Mouse (Mus musculus) limb, embryonic 14.5 days (tissue): ENCODE results near the gene Stk39. TPM values are rescaled to one million over a fixed set of nuclear protein-coding genes. Genes with fewer than 3 reads are reported as not detected.
A peak's percentile ranks its signal among the peaks of the same experiment; 100 is the strongest.

Experiments
- ATAC-seq: fragments of 200-750 bp; cut with Nextera tagmentation; 2 replicates; pipeline ENCODE4 v1.8.0; 2017; ENCODE audit warnings: low read depth, moderate number of reproducible peaks, moderate TSS enrichment; ENCODE audit not compliant: low FRiP score
- DNase-seq: peaks from one replicate; pipeline ENCODE4 v3.0.0-alpha.2; 2015; ENCODE audit warnings: low spot score
- H3K27ac ChIP-seq: fragments of 300-500 bp; sonication (generic); replicated peaks from 2 replicates; pipeline ENCODE4 v1.5.1; 2014; ENCODE audit warnings: low read depth, mild to moderate bottlenecking, low read length, moderate library complexity, mixed read lengths
- H3K27me3 ChIP-seq: fragments of 300-500 bp; sonication (generic); 2 replicates; pipeline ENCODE4 v1.6.1; 2014; ENCODE audit warnings: low read length, mixed read lengths; ENCODE audit not compliant: control insufficient read depth, insufficient read depth
- H3K36me3 ChIP-seq: fragments of 300-500 bp; sonication (generic); 2 replicates; pipeline ENCODE4 v1.6.1; 2014; ENCODE audit warnings: mild to moderate bottlenecking, low read length, moderate library complexity, mixed read lengths; ENCODE audit not compliant: control insufficient read depth, insufficient read depth
- H3K4me1 ChIP-seq: fragments of 300-500 bp; sonication (generic); 2 replicates; pipeline ENCODE4 v1.6.1; 2014; ENCODE audit warnings: antibody characterized with exemption, low read length, mixed read lengths; ENCODE audit not compliant: control insufficient read depth, insufficient read depth
- H3K4me2 ChIP-seq: fragments of 300-500 bp; sonication (generic); replicated peaks from 2 replicates; pipeline ENCODE4 v1.6.1; 2014; ENCODE audit warnings: low read depth, mild to moderate bottlenecking, low read length, moderate library complexity; ENCODE audit not compliant: severe bottlenecking
- H3K4me3 ChIP-seq: fragments of 300-500 bp; sonication (generic); replicated peaks from 2 replicates; pipeline ENCODE4 v1.5.1; 2014; ENCODE audit warnings: low read length
- H3K9ac ChIP-seq: fragments of 300-500 bp; sonication (generic); 2 replicates; pipeline ENCODE4 v1.6.1; 2014; ENCODE audit warnings: mild to moderate bottlenecking, low read depth, low read length, moderate library complexity; ENCODE audit not compliant: severe bottlenecking
- H3K9me3 ChIP-seq: fragments of 300-500 bp; sonication (generic); 2 replicates; pipeline ENCODE4 v1.6.1; 2016; ENCODE audit warnings: low read length; ENCODE audit not compliant: control insufficient read depth
- POLR2A ChIP-seq: fragments of 200-500 bp; IDR thresholded peaks from 2 replicates; pipeline ENCODE4 v1.8.0; 2012; ENCODE audit warnings: inconsistent platforms, mild to moderate bottlenecking, moderate library complexity, borderline replicate concordance; ENCODE audit not compliant: insufficient read depth, insufficient read length; ENCODE audit errors: extremely low read depth
- WGBS: fragments of 180-500 bp; shearing (Covaris S2); extraction: QIAGEN DNeasy Blood & Tissue Kit; methylation state at CpG from one replicate; pipeline ENCODE4 v1.1.7; 2014; 5-methylcytosine and 5-hydroxymethylcytosine counted together
- polyA plus RNA-seq, 2 experiments: library from polyadenylated mRNA; depleted of rRNA in 1 of 2; stranded (reverse) in 1 of 2; unstranded in 1 of 2; fragments of >200 nt; fragmentation: Nextera tagmentation in 1 of 2; extraction: Ambion mirVana in 1 of 2; gene quantifications; 2 replicates each; pipeline versions ENCODE4 v1.2.1 to v1.2.3; 2012 to 2014

The Stk39 gene
- polyA plus RNA-seq (2012; rRNA removed) (12.1 and 14.9 TPM in 2 replicates), polyA plus RNA-seq (2014; fragmentation: Nextera tagmentation; extraction: Ambion mirVana) (16.8 and 18.4 TPM in 2 replicates)

DNA sequence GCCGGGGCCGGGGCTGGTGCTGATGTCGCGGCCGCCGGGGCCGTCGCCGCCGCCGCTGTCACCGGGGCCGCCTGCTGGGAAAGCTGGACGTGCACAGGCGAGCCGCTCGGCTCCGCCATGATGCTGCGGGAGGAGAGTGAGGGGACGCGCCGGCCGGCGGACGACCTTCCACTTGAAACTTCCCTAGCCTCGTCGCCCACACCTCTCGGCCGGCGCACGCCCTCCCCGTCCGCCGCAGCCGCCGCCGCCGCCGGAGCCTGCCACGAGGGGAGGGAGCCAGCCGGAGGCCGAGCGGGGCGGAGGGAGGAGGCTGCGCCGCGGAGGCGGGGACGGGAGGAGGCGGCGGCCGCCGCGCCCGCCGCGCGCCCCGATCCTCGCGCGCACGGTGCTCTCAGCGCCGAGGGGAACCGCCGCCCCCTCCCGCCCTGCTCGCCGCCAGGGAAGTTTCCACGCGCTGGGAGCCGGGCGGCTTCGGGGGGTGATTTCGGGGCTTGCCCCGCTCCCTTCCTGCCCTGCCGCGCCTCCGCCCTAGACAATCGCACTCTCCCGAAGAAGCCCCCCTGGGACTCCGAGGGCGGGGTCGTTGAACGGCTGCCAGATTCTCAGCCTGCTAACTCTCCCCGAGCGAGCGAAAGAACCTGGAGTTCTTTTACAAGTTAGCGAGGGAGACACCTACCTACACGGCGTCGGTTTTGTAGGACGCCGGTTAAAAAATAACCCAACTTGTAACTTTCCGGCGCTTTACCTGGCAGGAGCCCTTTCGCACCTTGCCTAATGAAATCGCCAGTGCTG, at the start of gene Stk39:
Gene Stk39 (minus strand): TSS at position 510 of the 792 bp plus-strand sequence.
- H3K9me3 ChIP-seq, result no peaks in the 10 kb centered on the region
- peak within 1 kb of the TSS; percentile 86 for H3K4me3 ChIP-seq
- no peaks in the 10 kb centered on the region for H3K4me1 ChIP-seq
- no peaks in the 10 kb centered on the region for H3K27me3 ChIP-seq
- peak within 1 kb of the TSS; percentile 86 for H3K4me2 ChIP-seq
- no peaks in the 10 kb centered on the region for H3K36me3 ChIP-seq
- no peak for TF ChIP-seq POLR2A
- WGBS, result under 1% methylated on average over 36 of the region's 99 CpGs
- H3K27ac ChIP-seq, result peak within 1 kb of the TSS; percentile 84
- peak; percentile 84 for DNase-seq
- ATAC-seq, result peak; percentile 87
- peak within 1 kb of the TSS; percentile 83 for H3K9ac ChIP-seq

DNA sequence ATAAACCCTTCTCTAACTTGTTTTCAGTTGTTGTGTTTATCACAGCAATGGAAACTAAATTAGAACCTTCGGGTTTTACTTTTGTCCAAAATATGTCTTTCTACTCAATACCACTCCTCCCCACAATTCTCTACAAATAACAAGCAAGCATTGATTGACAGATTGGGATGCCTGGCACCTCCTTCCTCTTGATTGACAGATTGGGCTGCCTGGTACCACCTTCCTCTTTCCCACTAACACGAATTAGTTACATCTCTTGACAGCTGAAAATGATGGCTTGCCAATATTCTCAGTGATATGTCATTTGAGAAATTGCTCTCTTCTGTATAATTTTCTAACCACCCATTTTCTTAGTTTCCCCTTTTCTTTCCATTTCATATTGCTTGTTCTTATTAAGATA, 43.3 kb upstream of the Stk39 start:
- WGBS, result 65% methylated on average over 2 of the region's 2 CpGs

DNA sequence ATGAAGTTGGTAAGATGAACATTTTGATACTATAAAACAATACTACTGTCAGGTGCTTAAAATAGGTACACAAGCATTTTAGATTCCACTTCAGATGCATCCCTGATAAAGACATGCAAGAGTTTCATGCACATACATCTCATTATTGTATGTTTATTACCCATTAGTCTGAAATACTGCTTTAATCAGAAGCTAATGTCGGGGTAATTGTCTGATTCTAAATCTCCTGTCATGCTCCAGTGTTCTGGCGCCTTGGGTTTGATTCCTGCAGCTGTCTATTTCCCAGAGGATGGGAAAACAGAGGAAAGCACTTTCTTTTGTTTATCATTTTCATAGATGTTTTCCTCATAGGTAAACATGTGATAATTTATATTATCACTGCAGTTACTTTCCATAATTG, 31.1 kb upstream of the Stk39 start:
- no peaks in the 10 kb centered on the region for H3K9me3 ChIP-seq
- no peaks in the 10 kb centered on the region for H3K27me3 ChIP-seq
- ATAC-seq, result no peak
- DNase-seq, result no peak
- no peak for TF ChIP-seq POLR2A
- no peaks in the 10 kb centered on the region for H3K36me3 ChIP-seq
- no peak overlapping the region for H3K9ac ChIP-seq
- H3K4me1 ChIP-seq, result no peaks in the 10 kb centered on the region
- WGBS, result 53% methylated on average over 2 of the region's 2 CpGs
- no peak overlapping the region for H3K4me2 ChIP-seq
- H3K4me3 ChIP-seq, result no peak overlapping the region
- H3K27ac ChIP-seq, result no peak overlapping the region

More for the DNA sequence above, 43.3 kb upstream of the Stk39 start:
- H3K27me3 ChIP-seq, result no peaks in the 10 kb centered on the region
- no peaks in the 10 kb centered on the region for H3K4me1 ChIP-seq
- H3K9me3 ChIP-seq, result no peaks in the 10 kb centered on the region
- H3K9ac ChIP-seq, result no peak overlapping the region
- no peak overlapping the region for H3K4me3 ChIP-seq
- no peak overlapping the region for H3K4me2 ChIP-seq
- no peaks in the 10 kb centered on the region for H3K36me3 ChIP-seq
- DNase-seq (no peak), ATAC-seq (no peak)
- no peak for TF ChIP-seq POLR2A
- H3K27ac ChIP-seq, result no peak overlapping the region

DNA sequence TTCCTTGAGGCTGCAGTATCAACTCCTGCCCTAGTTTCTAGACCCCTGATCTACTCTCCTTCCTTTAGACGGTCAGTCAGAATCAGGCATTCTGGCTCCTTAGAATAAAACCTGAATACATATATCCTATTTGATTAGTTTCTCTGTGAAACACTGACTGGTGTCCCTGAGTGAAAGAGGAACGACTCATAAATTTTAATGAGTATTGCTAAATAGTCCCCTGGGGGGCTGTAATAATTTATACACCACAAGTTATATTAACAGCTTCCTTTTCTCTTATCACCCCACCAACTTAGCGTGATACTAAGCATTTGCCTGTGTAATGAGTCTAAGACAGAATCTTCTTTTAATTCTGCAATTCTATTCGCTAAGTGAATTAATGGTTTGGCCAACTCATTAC, 30.7 kb upstream of the Stk39 start:
- TF ChIP-seq POLR2A, result no peak
- H3K36me3 ChIP-seq, result no peaks in the 10 kb centered on the region
- H3K9ac ChIP-seq, result no peak overlapping the region
- no peak overlapping the region for H3K4me2 ChIP-seq
- no peak overlapping the region for H3K4me3 ChIP-seq
- H3K27me3 ChIP-seq, result no peaks in the 10 kb centered on the region
- DNase-seq, result no peak
- no peaks in the 10 kb centered on the region for H3K4me1 ChIP-seq
- no peak overlapping the region for H3K27ac ChIP-seq
- H3K9me3 ChIP-seq, result no peaks in the 10 kb centered on the region
- WGBS, result 26% methylated on average over 4 of the region's 4 CpGs
- no peak for ATAC-seq

DNA sequence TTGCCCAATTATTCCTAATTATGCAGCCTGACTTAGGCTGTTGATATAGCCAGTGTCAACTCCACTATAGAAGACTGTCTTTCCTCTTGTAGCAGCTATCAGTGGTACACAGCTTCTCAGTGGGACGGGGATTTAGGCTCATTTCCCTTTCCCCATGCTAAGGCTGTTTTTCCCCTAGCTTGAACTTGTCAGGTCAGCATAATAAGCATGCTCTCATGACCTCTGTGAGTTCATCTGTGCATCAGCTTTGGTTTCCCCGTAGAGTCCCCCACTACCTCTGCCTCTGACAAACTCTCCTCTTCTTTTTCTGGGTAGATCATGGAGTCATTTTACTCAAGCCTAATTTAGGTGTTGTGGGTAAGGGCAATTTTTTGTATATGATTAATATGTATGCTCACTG, 30.2 kb upstream of the Stk39 start:
- no peak overlapping the region for H3K4me2 ChIP-seq
- H3K36me3 ChIP-seq, result no peaks in the 10 kb centered on the region
- 22% methylated on average over 2 of the region's 2 CpGs for WGBS
- H3K4me1 ChIP-seq, result no peaks in the 10 kb centered on the region
- DNase-seq (no peak), ATAC-seq (no peak)
- TF ChIP-seq POLR2A, result no peak
- H3K9ac ChIP-seq, result no peak overlapping the region
- no peaks in the 10 kb centered on the region for H3K27me3 ChIP-seq
- no peak overlapping the region for H3K4me3 ChIP-seq
- no peaks in the 10 kb centered on the region for H3K9me3 ChIP-seq
- no peak overlapping the region for H3K27ac ChIP-seq
